Mouse (Mus musculus): ENCODE results near the gene 2900011O08Rik.

DNA sequence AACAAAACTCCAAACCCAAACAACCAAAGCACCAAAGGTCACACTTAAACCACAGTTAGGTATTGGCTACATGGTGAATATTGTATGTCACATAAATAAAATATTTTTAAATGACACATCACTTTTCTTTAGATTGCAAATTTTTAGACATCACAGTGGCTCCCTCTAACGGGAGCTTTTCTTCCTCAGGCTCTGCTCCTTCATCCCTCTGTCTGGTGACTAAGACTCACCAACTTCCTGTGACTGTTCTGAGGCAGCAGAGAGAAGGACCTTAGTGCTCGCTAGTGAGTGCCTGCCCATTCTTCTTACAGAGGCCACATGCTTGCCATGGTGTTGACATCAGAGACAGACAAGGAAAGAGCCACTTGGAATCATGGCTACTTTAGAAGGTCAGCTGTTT lies 125.7 kb downstream of the 2900011O08Rik start:
- no peak for TF ChIP-seq POLR2A (IDR thresholded peaks at IDR 0.05; ENCODE audit: control insufficient read depth, extremely low read depth, insufficient read depth, low read length, poor library complexity)
- no peak for TF ChIP-seq CTCF (IDR thresholded peaks at IDR 0.05; ENCODE audit: borderline replicate concordance, control insufficient read depth, extremely low read depth, insufficient read depth, low read length, poor library complexity)
